Mouse (Mus musculus): ENCODE results near the gene Pmf1.
"Not testable (repeated sequence)": the region's sequence is repeated elsewhere in the genome, so short reads cannot be mapped to it uniquely, and the experiment has no call there.

Pmf1 gene

DNA sequence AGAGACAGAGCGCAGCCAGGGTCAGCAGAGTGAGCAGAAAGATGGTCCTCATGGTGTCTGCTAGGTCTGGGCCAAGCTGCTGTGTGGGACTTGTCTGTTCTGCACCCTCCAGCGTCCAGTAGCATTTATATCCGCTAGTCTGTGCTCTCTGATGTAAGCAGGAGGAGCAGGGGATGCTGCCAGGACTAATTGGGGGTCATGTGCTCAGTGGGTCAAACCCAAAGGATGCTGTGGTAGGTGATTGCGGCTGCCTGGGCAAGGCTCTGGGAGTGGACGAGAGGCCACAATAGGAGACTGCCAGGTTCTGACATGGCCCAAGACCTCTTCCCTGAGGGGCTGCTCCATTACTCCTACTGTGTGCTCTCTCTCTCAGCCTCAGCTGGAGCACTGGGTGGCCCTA, 25.8 kb downstream of the Pmf1 start, which contains the start of gene Bglap:
Gene Bglap (minus strand): TSS at position 101 of the 400 bp plus-strand sequence.
- no peak for DNase-seq

DNA sequence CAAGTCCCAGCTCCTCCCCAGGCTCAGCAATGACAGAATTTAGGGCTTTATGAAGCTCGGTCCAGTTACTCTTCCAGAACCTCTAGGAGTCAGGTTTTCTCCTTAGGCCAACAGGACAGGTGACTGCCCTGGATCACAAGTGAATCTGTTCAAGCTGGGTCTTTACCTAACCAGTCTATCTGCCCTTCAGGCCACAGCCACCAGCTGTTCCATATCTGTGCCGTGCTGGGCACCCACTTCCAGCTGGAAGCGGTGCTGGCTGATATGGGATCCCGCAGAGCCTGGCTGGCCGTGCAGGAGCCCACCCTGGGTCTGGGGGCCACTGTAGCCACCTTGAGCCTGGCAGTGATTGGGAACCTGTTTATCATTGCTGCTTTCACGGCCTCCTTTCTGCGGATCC, 27.7 kb downstream of the Pmf1 start:
- DNase-seq, result not testable (repeated sequence)

DNA sequence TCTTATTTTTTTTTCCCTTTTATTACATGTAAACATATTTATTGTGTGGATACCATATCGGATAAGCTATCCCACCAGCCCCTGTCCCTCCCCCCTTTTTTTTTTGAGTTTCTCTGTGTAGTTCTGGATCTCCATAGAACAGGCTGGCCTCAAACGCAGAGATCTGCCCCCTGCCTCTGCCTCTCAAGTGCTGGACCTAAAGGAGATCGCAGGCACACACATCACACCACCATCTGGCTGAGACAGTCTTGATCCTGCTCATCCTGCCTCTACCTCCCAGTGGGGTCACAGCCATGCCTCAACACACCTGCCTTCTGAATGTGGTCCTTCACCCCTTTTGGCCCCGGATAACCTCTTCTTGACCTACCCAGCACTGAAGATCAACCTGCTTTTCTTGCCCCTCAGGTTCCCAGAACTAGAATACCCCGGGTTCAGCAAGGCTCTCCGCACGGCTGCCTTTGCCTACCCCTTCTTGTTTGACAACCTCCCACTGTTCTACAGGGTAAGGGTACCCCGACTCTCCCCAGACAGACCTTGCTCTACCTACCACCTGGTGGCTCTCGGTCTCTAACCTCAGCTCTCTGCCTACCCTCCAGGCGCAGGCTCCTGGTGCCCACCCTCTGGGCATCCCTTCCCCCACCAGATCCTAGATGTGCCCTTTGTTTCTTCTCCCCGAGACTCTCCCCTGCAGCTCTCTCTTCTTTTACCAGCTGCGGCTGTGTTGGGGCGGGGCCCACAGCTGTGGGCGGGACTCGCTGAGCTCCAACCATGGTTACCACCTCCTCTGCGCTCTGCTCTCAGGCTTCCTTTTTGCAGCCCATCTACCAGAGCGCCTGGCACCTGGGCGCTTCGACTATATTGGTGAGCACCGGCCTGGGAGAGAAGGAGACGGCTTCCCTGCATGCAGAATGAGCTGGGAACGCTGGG, 28.5 kb downstream of the Pmf1 start:
- not testable (repeated sequence) for DNase-seq

GRCm38 (mm10) chr3:88378599-88378998, 31.5 kb downstream of the Pmf1 start, which contains the start of gene Bglap2:
Gene Bglap2, minus strand, starts transcription at chr3:88378699.
- DNase-seq, result not testable (repeated sequence)

GRCm38 (mm10) chr3:88376644-88377043, 33.5 kb downstream of the Pmf1 start:
- not testable (repeated sequence) for DNase-seq

GRCm38 (mm10) chr3:88375750-88376626, 34.1 kb downstream of the Pmf1 start:
- not testable (repeated sequence) for DNase-seq

- not testable (repeated sequence) for DNase-seq
Measured at GRCm38 (mm10) chr3:88372643-88373042, 37.5 kb downstream of the Pmf1 start, which contains the start of gene Bglap3. Gene Bglap3, minus strand, starts transcription at chr3:88372743.

GRCm38 (mm10) chr3:88368511-88368910, 41.6 kb downstream of the Pmf1 start:
- not testable (repeated sequence) for DNase-seq

DNA sequence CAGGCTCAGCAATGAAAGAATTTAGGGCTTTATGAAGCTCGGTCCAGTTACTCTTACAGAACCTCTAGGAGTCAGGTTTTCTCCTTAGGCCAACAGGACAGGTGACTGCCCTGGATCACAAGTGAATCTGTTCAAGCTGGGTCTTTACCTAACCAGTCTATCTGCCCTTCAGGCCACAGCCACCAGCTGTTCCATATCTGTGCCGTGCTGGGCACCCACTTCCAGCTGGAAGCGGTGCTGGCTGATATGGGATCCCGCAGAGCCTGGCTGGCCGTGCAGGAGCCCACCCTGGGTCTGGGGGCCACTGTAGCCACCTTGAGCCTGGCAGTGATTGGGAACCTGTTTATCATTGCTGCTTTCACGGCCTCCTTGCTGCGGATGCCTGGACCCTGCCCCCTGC, 42.6 kb downstream of the Pmf1 start:
- not testable (repeated sequence) for DNase-seq

- not testable (repeated sequence) for DNase-seq
Measured at GRCm38 (mm10) chr3:88366830-88367428, 43.2 kb downstream of the Pmf1 start.

- no peak for DNase-seq
Measured at GRCm38 (mm10) chr3:88365705-88366361, 44.3 kb downstream of the Pmf1 start.

- no peak for DNase-seq
Measured at GRCm38 (mm10) chr3:88364337-88364736, 45.8 kb downstream of the Pmf1 start, which contains the start of gene Paqr6. Gene Paqr6, plus strand, starts transcription at chr3:88364584.

DNA sequence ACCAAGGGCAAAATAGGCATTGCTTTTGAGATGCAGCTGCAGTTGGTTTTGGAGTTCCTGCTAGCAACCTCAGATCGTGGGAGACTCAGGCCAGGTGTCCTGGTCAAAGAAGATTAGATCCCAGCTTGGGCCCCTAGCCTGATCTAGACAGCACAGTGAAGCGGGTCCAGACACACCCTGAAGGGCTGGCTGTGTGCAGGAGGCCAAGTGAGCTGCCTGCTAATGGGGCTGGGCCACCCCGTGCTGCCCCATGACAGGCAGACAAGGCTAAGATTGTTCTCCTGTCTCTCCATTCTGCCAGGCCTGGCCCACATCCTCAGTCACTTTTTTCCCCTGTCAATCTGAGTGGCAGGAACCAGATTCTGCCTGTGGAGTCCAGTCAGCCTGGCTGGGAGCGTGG, 46.4 kb downstream of the Pmf1 start:
- DNase-seq, result no peak

- DNase-seq, result no peak
Measured at GRCm38 (mm10) chr3:88361612-88362313, 48.4 kb downstream of the Pmf1 start.

- DNase-seq, result no peak
Measured at GRCm38 (mm10) chr3:88361096-88361495, 49.0 kb downstream of the Pmf1 start.

DNA sequence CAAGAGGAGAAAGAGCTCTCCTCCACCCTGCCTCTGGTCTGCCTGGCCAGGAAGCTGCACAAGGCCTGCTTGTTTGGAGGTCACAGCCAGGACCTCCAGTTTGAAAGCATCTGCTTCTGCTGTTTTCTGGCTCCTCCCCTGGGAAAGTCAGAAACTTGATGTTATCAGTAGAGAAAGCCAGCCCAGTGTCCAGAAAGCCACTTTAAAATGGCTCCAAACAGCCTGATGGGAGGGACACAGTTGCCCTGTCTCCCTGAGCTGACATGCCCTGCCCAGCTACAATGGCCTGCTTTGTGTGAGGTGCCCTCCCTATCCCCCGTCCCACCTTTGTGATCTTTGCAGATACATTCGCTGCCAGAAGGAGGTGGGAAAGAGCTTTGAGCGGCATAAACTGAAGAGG, 50.1 kb downstream of the Pmf1 start:
- DNase-seq, result no peak

- no peak for DNase-seq
Measured at GRCm38 (mm10) chr3:88359584-88359983, 50.5 kb downstream of the Pmf1 start.

GRCm38 (mm10) chr3:88354396-88355165, 55.5 kb downstream of the Pmf1 start:
- DNase-seq, result peak; percentile 56

- peak; percentile 76 for DNase-seq
Measured at GRCm38 (mm10) chr3:88352907-88353306, 57.2 kb downstream of the Pmf1 start.

- DNase-seq, result no peak
Measured at GRCm38 (mm10) chr3:88350732-88351131, 59.4 kb downstream of the Pmf1 start.
